Mouse (Mus musculus): ENCODE measurements around the gene Sec16b.

DNA sequence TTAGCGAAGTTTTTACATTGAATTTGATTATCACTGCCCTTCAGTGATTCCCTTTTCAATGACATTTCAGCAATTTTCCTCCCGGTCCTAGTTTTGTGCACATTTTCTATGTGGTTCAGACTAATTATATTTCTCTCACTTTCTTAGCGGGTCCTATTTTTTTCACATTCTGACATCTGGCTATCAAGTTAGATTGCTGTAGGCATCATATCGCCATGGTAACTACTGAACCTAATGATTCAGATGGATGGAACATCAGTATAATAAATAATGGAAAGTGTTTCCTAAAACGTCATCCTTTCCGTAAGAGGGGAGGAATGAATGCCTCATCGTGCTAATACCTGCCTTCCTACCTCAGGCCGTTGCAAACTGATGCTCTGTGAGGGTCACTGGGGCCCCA lies 61.3 kb downstream of the Sec16b start:
- TF ChIP-seq POLR2A (IDR thresholded peaks at IDR 0.05; ENCODE audit: borderline replicate concordance, extremely low read depth, insufficient read depth, insufficient read length, poor library complexity, severe bottlenecking), result no peak
- TF ChIP-seq CTCF (IDR thresholded peaks at IDR 0.05; ENCODE audit: borderline replicate concordance, extremely low read depth, insufficient read depth, insufficient read length), result no peak

Measured in brain, embryonic 14.5 days (tissue).